In genomic region chr19:36909676-36910292, GRCm38 (mm10) we compare ENCODE assay signal across 10 mouse cellular contexts. TPM values are rescaled to one million over a fixed set of nuclear protein-coding genes. Genes with fewer than 3 reads are reported as not detected.
A peak's percentile ranks its signal among the peaks of the same experiment; 100 is the strongest.
DNase-seq lines count a peak whose midpoint lies in the region; ATAC-seq and TF ChIP-seq lines count a peak whose summit lies in the region.
"Had no signal": no experiment of that assay in that cellular context is flagged by ENCODE, and none has a peak within 500 bp of the region (broad histone marks: within the 10 kb centered on the region; RNA-seq: fewer than 3 reads in every experiment).

No protein-coding gene starts in this region.

- WGBS in hindbrain, embryonic 10.5 days = 18% methylated on average over 9 of the region's 9 CpGs
- WGBS in hindbrain, embryonic 16.5 days = 20% methylated on average over 9 of the region's 9 CpGs
- 30% methylated on average over 9 of the region's 9 CpGs for WGBS in forebrain, embryonic 14.5 days
- 18% methylated on average over 9 of the region's 9 CpGs for WGBS in midbrain, embryonic 14.5 days

- no peak overlapping the region for H3K4me2 ChIP-seq in hindbrain, embryonic 16.5 days (ENCODE audit: low read length)
- no peak overlapping the region for H3K4me2 ChIP-seq in forebrain, embryonic 14.5 days (ENCODE audit: low read length)
- no peak overlapping the region for H3K4me2 ChIP-seq in midbrain, embryonic 14.5 days (ENCODE audit: low read length)
- H3K4me2 ChIP-seq: embryonic facial prominence, embryonic 13.5 days; limb, embryonic 13.5 days had no signal

- no peak overlapping the region for H3K4me3 ChIP-seq in hindbrain, embryonic 10.5 days
- no peak overlapping the region for H3K4me3 ChIP-seq in hindbrain, embryonic 16.5 days (ENCODE audit: low read length)
- H3K4me3 ChIP-seq in ES-Bruce4 (ENCODE audit: low read depth, low read length) = peak overlapping the region; percentile 43; the same call in 1 of the 2 replicates
- H3K4me3 ChIP-seq in forebrain, embryonic 14.5 days (ENCODE audit: low read depth, low read length) = no peak overlapping the region
- H3K4me3 ChIP-seq in midbrain, embryonic 14.5 days (replicated peaks; ENCODE audit: low read depth, low read length) = no peak overlapping the region
- H3K4me3 ChIP-seq: embryonic facial prominence, embryonic 13.5 days; limb, embryonic 13.5 days had no signal

- no peak for ATAC-seq in hindbrain, embryonic 16.5 days
- peak; percentile 48; the same call in 1 of the 2 replicates for ATAC-seq in forebrain, embryonic 14.5 days
- ATAC-seq in midbrain, embryonic 14.5 days (ENCODE audit: low FRiP score, low TSS enrichment) = no peak

- TF ChIP-seq CTCF in ES-Bruce4 (IDR thresholded peaks at IDR 0.05; ENCODE audit: low read depth, low read length) = peak; percentile 78

- no peaks in the 10 kb centered on the region for H3K36me3 ChIP-seq in hindbrain, embryonic 10.5 days
- H3K36me3 ChIP-seq in hindbrain, embryonic 16.5 days (ENCODE audit: control insufficient read depth, insufficient read depth, low read length) = no peaks in the 10 kb centered on the region
- no peaks in the 10 kb centered on the region for H3K36me3 ChIP-seq in ES-Bruce4 (ENCODE audit: control insufficient read depth, insufficient read depth, low read length, poor library complexity, severe bottlenecking)
- H3K36me3 ChIP-seq in forebrain, embryonic 14.5 days (ENCODE audit: control insufficient read depth, insufficient read depth, low read length) = no peaks in the 10 kb centered on the region
- H3K36me3 ChIP-seq in midbrain, embryonic 14.5 days (ENCODE audit: control insufficient read depth, insufficient read depth, low read length) = no peaks in the 10 kb centered on the region
- H3K36me3 ChIP-seq: embryonic facial prominence, embryonic 13.5 days; limb, embryonic 13.5 days had no signal

- H3K4me1 ChIP-seq in hindbrain, embryonic 10.5 days (replicated peaks) = peaks cover 35% of the 10 kb centered on the region
- no peaks in the 10 kb centered on the region for H3K4me1 ChIP-seq in hindbrain, embryonic 16.5 days (ENCODE audit: control insufficient read depth, insufficient read depth, low read depth, low read length)
- H3K4me1 ChIP-seq in ES-Bruce4 (ENCODE audit: control insufficient read depth, insufficient read depth, low read length) = peaks cover 2% of the 10 kb centered on the region
- H3K4me1 ChIP-seq in forebrain, embryonic 14.5 days (ENCODE audit: control insufficient read depth, insufficient read depth, low read length) = peaks cover 9% of the 10 kb centered on the region
- 0 out of 2 replicates have a peak, but pooled peaks cover 7% of the 10 kb centered on the region for H3K4me1 ChIP-seq in midbrain, embryonic 14.5 days (ENCODE audit: control insufficient read depth, insufficient read depth, low read length)
- H3K4me1 ChIP-seq: limb, embryonic 13.5 days had no signal

- TF ChIP-seq POLR2A in ES-Bruce4 (IDR thresholded peaks at IDR 0.05; ENCODE audit: insufficient read depth, low read length) = no peak

- H3K9me3 ChIP-seq in hindbrain, embryonic 10.5 days = 0 out of 2 replicates have a peak, but pooled peaks cover 5% of the 10 kb centered on the region
- no peaks in the 10 kb centered on the region for H3K9me3 ChIP-seq in hindbrain, embryonic 16.5 days (ENCODE audit: control insufficient read depth, low read length)
- no peaks in the 10 kb centered on the region for H3K9me3 ChIP-seq in ES-Bruce4 (replicated peaks; ENCODE audit: control insufficient read depth, insufficient read depth, low read length, poor library complexity, severe bottlenecking)
- H3K9me3 ChIP-seq in forebrain, embryonic 14.5 days (replicated peaks; ENCODE audit: control insufficient read depth, low read length) = no peaks in the 10 kb centered on the region
- H3K9me3 ChIP-seq in midbrain, embryonic 14.5 days (ENCODE audit: control insufficient read depth, low read length) = no peaks in the 10 kb centered on the region
- H3K9me3 ChIP-seq: embryonic facial prominence, embryonic 13.5 days; limb, embryonic 13.5 days had no signal

- peak overlapping the region; percentile 82 for H3K27ac ChIP-seq in hindbrain, embryonic 10.5 days
- no peak overlapping the region for H3K27ac ChIP-seq in hindbrain, embryonic 16.5 days (ENCODE audit: low read depth, low read length)
- no peak overlapping the region for H3K27ac ChIP-seq in ES-Bruce4 (ENCODE audit: insufficient read depth, low read length)
- H3K27ac ChIP-seq in forebrain, embryonic 14.5 days (ENCODE audit: low read depth, low read length) = no peak overlapping the region
- 0 out of 2 replicates have a peak overlapping the region, but pooled peaks have one; percentile 16 for H3K27ac ChIP-seq in midbrain, embryonic 14.5 days (replicated peaks; ENCODE audit: low read depth, low read length)
- H3K27ac ChIP-seq: embryonic facial prominence, embryonic 13.5 days; limb, embryonic 13.5 days had no signal

- peaks cover 4% of the 10 kb centered on the region for H3K27me3 ChIP-seq in hindbrain, embryonic 10.5 days (ENCODE audit: insufficient read depth, poor library complexity, severe bottlenecking)
- peaks cover 2% of the 10 kb centered on the region for H3K27me3 ChIP-seq in hindbrain, embryonic 16.5 days (replicated peaks; ENCODE audit: control insufficient read depth, insufficient read depth, low read length)
- H3K27me3 ChIP-seq in ES-Bruce4 (ENCODE audit: control insufficient read depth, insufficient read depth, low read length, poor library complexity, severe bottlenecking) = 0 out of 2 replicates have a peak, but pooled peaks cover 3% of the 10 kb centered on the region
- no peaks in the 10 kb centered on the region for H3K27me3 ChIP-seq in forebrain, embryonic 14.5 days (replicated peaks; ENCODE audit: control insufficient read depth, insufficient read depth, low read length)
- no peaks in the 10 kb centered on the region for H3K27me3 ChIP-seq in midbrain, embryonic 14.5 days (ENCODE audit: control insufficient read depth, insufficient read depth, low read length)
- H3K27me3 ChIP-seq: embryonic facial prominence, embryonic 13.5 days; limb, embryonic 13.5 days had no signal

- H3K9ac ChIP-seq in hindbrain, embryonic 16.5 days (ENCODE audit: low read depth, low read length) = no peak overlapping the region
- no peak overlapping the region for H3K9ac ChIP-seq in ES-Bruce4 (ENCODE audit: low read depth, poor library complexity, severe bottlenecking)
- no peak overlapping the region for H3K9ac ChIP-seq in forebrain, embryonic 14.5 days (ENCODE audit: low read length)
- H3K9ac ChIP-seq in midbrain, embryonic 14.5 days (replicated peaks; ENCODE audit: low read length) = no peak overlapping the region
- H3K9ac ChIP-seq: embryonic facial prominence, embryonic 13.5 days; limb, embryonic 13.5 days had no signal

- DNase-seq in hindbrain, embryonic 10.5 days (ENCODE audit: low spot score) = peak; percentile 79
- DNase-seq in c-Kit-positive CD71-positive TER-119-negative erythroid progenitor cells, embryonic 14.5 days (ENCODE audit: low read depth) = peak; percentile 78
- DNase-seq in forebrain, embryonic 14.5 days (ENCODE audit: low spot score) = peak; percentile 74
- DNase-seq in kidney, postnatal 36 days = peak; percentile 58 to 86
- DNase-seq in midbrain, embryonic 14.5 days = peak; percentile 80
- DNase-seq in testis, postnatal 10 days (ENCODE audit: low spot score) = peak; percentile 86

- no peak for TF ChIP-seq EP300 in ES-Bruce4 (IDR thresholded peaks at IDR 0.05; ENCODE audit: insufficient read depth, low read depth, low read length)

RNA-seq across cellular contexts. Expression of gene Fgfbp3, which starts 9.6 kb away (rescaled TPM):
- polyA plus RNA-seq in hindbrain, embryonic 10.5 days (2016; fragmentation: Nextera tagmentation; extraction: Ambion mirVana) = 21.3 and 25.1 TPM in 2 replicates
- polyA plus RNA-seq in hindbrain, embryonic 16.5 days (2015; fragmentation: Nextera tagmentation; extraction: Ambion mirVana) = 28.2 and 44.1 TPM in 2 replicates
- 2.3 and 2.5 TPM in 2 replicates for polyA plus RNA-seq in ES-Bruce4 (2011; ENCODE audit: insufficient read depth, insufficient read length, low read depth, missing spikeins)
- 21.4 and 22.0 TPM in 2 replicates for polyA plus RNA-seq in forebrain, embryonic 14.5 days (2014; fragmentation: Nextera tagmentation; extraction: Ambion mirVana)
- 50.6 and 66.6 TPM in 2 replicates for polyA plus RNA-seq in midbrain, embryonic 14.5 days (2014; fragmentation: Nextera tagmentation; extraction: Ambion mirVana)

RNA-seq across cellular contexts. Expression of gene Btaf1, which starts 16.1 kb away (rescaled TPM):
- 12.7 and 17.6 TPM in 2 replicates for polyA plus RNA-seq in hindbrain, embryonic 10.5 days (2016; fragmentation: Nextera tagmentation; extraction: Ambion mirVana)
- 6.6 and 8.7 TPM in 2 replicates for polyA plus RNA-seq in hindbrain, embryonic 16.5 days (2015; fragmentation: Nextera tagmentation; extraction: Ambion mirVana)
- polyA plus RNA-seq in ES-Bruce4 (2011; ENCODE audit: insufficient read depth, insufficient read length, low read depth, missing spikeins) = 46.3 and 49.9 TPM in 2 replicates
- 11.4 and 13.4 TPM in 2 replicates for polyA plus RNA-seq in forebrain, embryonic 14.5 days (2014; fragmentation: Nextera tagmentation; extraction: Ambion mirVana)
- polyA plus RNA-seq in midbrain, embryonic 14.5 days (2014; fragmentation: Nextera tagmentation; extraction: Ambion mirVana) = 11.4 and 15.4 TPM in 2 replicates

Comparison
In these comparisons a context has a peak if more than half of its experiments do, and no peak if none do; other contexts are left out.
1. H3K27ac ChIP-seq: peak in hindbrain, embryonic 10.5 days (single experiment) and midbrain, embryonic 14.5 days (single experiment); none in hindbrain, embryonic 16.5 days (single experiment), ES-Bruce4 (single experiment) and forebrain, embryonic 14.5 days (single experiment).
2. Peak in every context shown above with its lines, with median percentiles within 50 percentile points of each other: DNase-seq.